Mouse (Mus musculus) G1E (cell line): ENCODE results near the gene Plod3. TPM values are rescaled to one million over a fixed set of nuclear protein-coding genes. Genes with fewer than 3 reads are reported as not detected.

ENCODE experiments used
- ATAC-seq: 2 replicates; pipeline ENCODE4 v1.8.0; 2016; ENCODE audit warnings: mild to moderate bottlenecking; ENCODE audit not compliant: insufficient number of reproducible peaks, poor library complexity, low FRiP score, severe bottlenecking; ENCODE audit errors: extremely low read depth
- DNase-seq: peaks from one replicate; pipeline ENCODE4 v3.0.0; 2012; ENCODE audit warnings: low spot score
- H3K27me3 ChIP-seq: 2 replicates; pipeline ENCODE4 v1.6.1; 2012; ENCODE audit warnings: mild to moderate bottlenecking, low read length, inconsistent platforms; ENCODE audit not compliant: insufficient read depth
- H3K36me3 ChIP-seq: replicated peaks from 2 replicates; pipeline ENCODE3; 2012; ENCODE audit warnings: mild to moderate bottlenecking, inconsistent platforms
- H3K4me1 ChIP-seq: 2 replicates; pipeline ENCODE4 v1.6.1; 2012; ENCODE audit warnings: low read depth, low read length, inconsistent platforms, mixed read lengths; ENCODE audit not compliant: insufficient read depth
- H3K4me3 ChIP-seq: 2 replicates; pipeline ENCODE4 v1.5.1; 2012; ENCODE audit warnings: low read depth, mild to moderate bottlenecking, inconsistent platforms, low read length, moderate library complexity, mixed read lengths
- H3K9me3 ChIP-seq: replicated peaks from 2 replicates; pipeline ENCODE4 v1.6.1; 2012; ENCODE audit warnings: inconsistent platforms
- CTCF ChIP-seq: IDR thresholded peaks from 2 replicates; pipeline ENCODE4 v1.5.1; 2012; ENCODE audit warnings: low read depth, low read length, inconsistent platforms, mixed read lengths
- GATA1 ChIP-seq: IDR thresholded peaks from 2 replicates; pipeline ENCODE4 v1.6.1; 2012; ENCODE audit warnings: borderline replicate concordance, low read length, inconsistent platforms, mixed read lengths
- GATA2 ChIP-seq: IDR thresholded peaks from 2 replicates; pipeline ENCODE4 v1.6.1; 2012; ENCODE audit warnings: low read depth, low read length, inconsistent platforms, borderline replicate concordance
- POLR2AphosphoS5 ChIP-seq: IDR thresholded peaks from 2 replicates; pipeline ENCODE4 v1.6.1; 2012; ENCODE audit warnings: low read depth, low read length, inconsistent platforms; ENCODE audit not compliant: insufficient replicate concordance
- TAL1 ChIP-seq: conservative IDR thresholded peaks from 2 replicates; pipeline ENCODE4 v1.6.1; 2012; ENCODE audit warnings: low read depth, low read length, inconsistent platforms, mixed read lengths
- polyA plus RNA-seq: library from polyadenylated mRNA; stranded (reverse); fragments of >175 nt; gene quantifications from 2 replicates; pipeline ENCODE4 v1.2.3, GENCODE M21; 2012
- total RNA-seq, 2 experiments: library from RNA; stranded (forward) in 1 of 2; stranded (reverse) in 1 of 2; fragments of 200-1000 nt in 1 of 2; fragments of >200 nt in 1 of 2; fragmentation: Nextera tagmentation in 1 of 2; gene quantifications; 2 replicates each; pipeline ENCODE4 v1.2.3; 2014 to 2017

Plod3 gene
- total and polyA plus RNA-seq, 3 experiments, result 20.7 to 39.8 (median 33.9) TPM

- H3K36me3 ChIP-seq, result peaks cover 65% of the 10 kb centered on the region
- H3K4me1 ChIP-seq, result peaks cover 20% of the 10 kb centered on the region
- no peak for DNase-seq
- no peaks in the 10 kb centered on the region for H3K9me3 ChIP-seq
- H3K4me3 ChIP-seq, result no peak overlapping the region
- ATAC-seq, result no peak
- H3K27me3 ChIP-seq, result no peaks in the 10 kb centered on the region
- 0 out of 2 replicates have a peak, but pooled peaks have one; percentile 9 for TF ChIP-seq CTCF
- no peak for TF ChIP-seq POLR2AphosphoS5
- TF ChIP-seq TAL1, result no peak
Observed at GRCm38 (mm10) chr5:136980974-136981373, 5.8 kb upstream of the Plod3 start.

GRCm38 (mm10) chr5:136982338-136982930, 4.4 kb upstream of the Plod3 start:
- DNase-seq, result peak; percentile 34
- Histone ChIP-seq H3K4me1 (peaks cover 24% of the 10 kb centered on the region), H3K27me3 (no peaks in the 10 kb centered on the region), H3K9me3 (no peaks in the 10 kb centered on the region), H3K4me3 (no peak overlapping the region), H3K36me3 (peaks cover 65% of the 10 kb centered on the region)
- no peak for ATAC-seq
- no peak for TF ChIP-seq GATA1
- TF ChIP-seq GATA2, result no peak
- TF ChIP-seq CTCF, result peak; percentile 49; the same call in 1 of the 2 replicates
- no peak for TF ChIP-seq POLR2AphosphoS5
- TF ChIP-seq TAL1, result no peak

GRCm38 (mm10) chr5:136984828-136985227, 2.0 kb upstream of the Plod3 start:
- Histone ChIP-seq H3K9me3 (no peaks in the 10 kb centered on the region), H3K4me1 (peaks cover 40% of the 10 kb centered on the region), H3K36me3 (peaks cover 76% of the 10 kb centered on the region), H3K4me3 (no peak overlapping the region), H3K27me3 (no peaks in the 10 kb centered on the region)
- DNase-seq (no peak), ATAC-seq (no peak)
- TF ChIP-seq GATA2 (no peak), CTCF (0 out of 2 replicates have a peak, but pooled peaks have one; percentile 1)

GRCm38 (mm10) chr5:136987138-136987933, 517 bp downstream of the Plod3 start:
- Histone ChIP-seq H3K4me1 (peaks cover 36% of the 10 kb centered on the region), H3K9me3 (no peaks in the 10 kb centered on the region), H3K27me3 (no peaks in the 10 kb centered on the region), H3K4me3 (peak overlapping the region; percentile 90), H3K36me3 (peaks cover 78% of the 10 kb centered on the region)
- ATAC-seq, result no peak
- peak; percentile 71 for DNase-seq
- TF ChIP-seq GATA2 (no peak), TAL1 (no peak), POLR2AphosphoS5 (no peak), GATA1 (no peak), CTCF (no peak)

- ATAC-seq, result no peak
- Histone ChIP-seq H3K9me3 (no peaks in the 10 kb centered on the region), H3K4me1 (peaks cover 35% of the 10 kb centered on the region), H3K4me3 (peak within 1 kb of the TSS; percentile 90), H3K36me3 (peaks cover 77% of the 10 kb centered on the region), H3K27me3 (no peaks in the 10 kb centered on the region)
- peak; percentile 47 for DNase-seq
- TF ChIP-seq TAL1, result no peak
- no peak for TF ChIP-seq POLR2AphosphoS5
- TF ChIP-seq CTCF, result no peak
- no peak for TF ChIP-seq GATA1
- no peak for TF ChIP-seq GATA2
Observed at GRCm38 (mm10) chr5:136987934-136988271, 1.1 kb downstream of the Plod3 start, which contains the start of gene Znhit1. TSS of gene Znhit1 (minus strand) at chr5:136988021.

GRCm38 (mm10) chr5:136988420-136988819, 1.6 kb downstream of the Plod3 start:
- Histone ChIP-seq H3K36me3 (peaks cover 77% of the 10 kb centered on the region), H3K27me3 (no peaks in the 10 kb centered on the region), H3K4me3 (peak overlapping the region; percentile 90), H3K4me1 (peaks cover 37% of the 10 kb centered on the region), H3K9me3 (no peaks in the 10 kb centered on the region)
- TF ChIP-seq POLR2AphosphoS5, result no peak
- TF ChIP-seq GATA1, result no peak
- TF ChIP-seq CTCF, result no peak
- TF ChIP-seq TAL1, result no peak
- TF ChIP-seq GATA2, result no peak
- ATAC-seq (no peak), DNase-seq (peak; percentile 29)
